Mouse (Mus musculus) induced T-regulatory cell, adult 2 months (primary cell): ENCODE measurements around the gene Tmem131l.
A peak's percentile ranks its signal among the peaks of the same experiment; 100 is the strongest.

ENCODE experiments used
- DNase-seq: peaks from one replicate; pipeline ENCODE4 v3.0.0-alpha.2; 2012; ENCODE audit warnings: low read depth

Gene Tmem131l

DNA sequence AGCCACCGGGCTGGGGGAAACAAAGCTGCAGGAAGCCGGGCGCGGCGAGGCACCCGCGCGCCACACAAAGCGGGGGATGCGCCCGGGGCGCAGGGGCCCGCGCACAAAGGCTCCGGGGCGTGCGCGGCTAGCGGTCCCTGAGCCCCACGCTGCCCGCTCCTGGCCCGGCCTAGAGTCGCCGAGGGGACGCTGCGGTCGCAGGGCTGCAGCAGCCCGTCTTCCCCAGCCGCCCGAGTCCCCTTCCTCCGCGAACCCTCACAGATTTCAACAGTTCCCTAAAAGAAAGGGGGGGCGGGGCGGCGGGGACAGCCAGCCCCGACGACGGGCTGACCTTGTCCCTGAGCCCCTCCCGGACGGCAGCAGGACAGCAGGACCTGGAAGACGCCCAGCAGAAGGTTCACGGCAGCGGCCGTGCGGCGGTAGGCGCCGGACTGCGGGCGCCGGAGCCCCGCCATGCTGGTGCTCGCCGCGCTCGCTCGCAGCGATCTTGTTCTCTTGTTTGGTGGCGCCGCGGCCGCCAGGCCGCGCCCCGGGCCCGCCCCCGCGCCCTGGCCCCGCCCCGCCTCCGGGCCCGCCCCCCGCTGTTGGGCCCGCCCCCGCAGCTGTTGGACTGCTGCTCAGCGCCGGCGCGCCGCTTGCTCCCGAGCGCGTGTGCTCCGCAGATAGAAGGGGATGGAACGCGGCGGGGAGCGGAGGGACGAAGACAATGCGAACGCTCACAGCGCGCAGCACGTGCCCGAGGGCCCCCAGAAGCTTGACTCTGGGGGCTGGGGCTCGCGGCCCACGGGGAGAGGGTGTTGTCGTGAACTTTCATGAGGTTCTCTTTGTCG is at the start of gene Tmem131l:
TSS of gene Tmem131l (minus strand) at position 530 of the 830 bp plus-strand sequence.
- peak; percentile 89 for DNase-seq

DNA sequence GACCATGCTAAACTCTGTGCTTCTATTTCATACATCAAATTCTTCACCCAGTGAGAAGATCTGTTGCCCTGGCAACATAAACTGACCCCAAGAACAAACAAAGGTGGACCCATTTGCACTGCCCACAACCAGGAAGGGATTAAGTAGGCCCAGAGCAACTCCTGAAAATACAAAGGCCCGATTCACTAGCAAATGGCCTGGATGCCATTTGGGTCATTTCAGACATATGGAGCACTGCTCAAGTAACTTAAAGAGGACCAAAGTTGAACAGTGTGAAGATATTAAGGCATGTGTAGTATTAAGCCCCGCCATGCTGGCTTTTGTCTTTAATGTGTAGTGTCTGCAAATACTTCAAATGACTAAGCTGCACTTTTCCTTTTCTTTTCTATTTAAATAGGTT is 46.9 kb upstream of the Tmem131l start:
- DNase-seq, result no peak

GRCm38 (mm10) chr3:84086337-84086736 is 46.4 kb upstream of the Tmem131l start:
- DNase-seq, result no peak

DNA sequence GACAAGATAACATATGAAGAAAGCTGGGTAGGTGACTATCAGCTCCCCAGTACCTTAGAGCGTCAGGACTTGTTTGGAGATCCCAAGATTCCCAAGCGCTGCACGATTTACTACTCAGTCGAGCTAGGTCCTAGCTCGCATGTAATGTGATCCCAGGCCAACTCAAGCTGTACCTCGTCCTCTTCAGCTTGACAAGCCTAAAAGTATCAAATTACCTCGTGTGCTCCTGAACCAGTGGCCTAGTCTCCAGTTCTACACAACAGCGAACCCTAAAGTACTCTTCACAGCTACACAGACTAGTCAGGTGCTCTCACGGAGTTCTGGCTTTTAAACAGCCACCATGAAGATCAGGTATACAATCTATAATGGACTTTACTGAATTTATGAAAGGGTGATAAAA is 45.5 kb upstream of the Tmem131l start:
- DNase-seq, result no peak

GRCm38 (mm10) chr3:84081208-84081722 is 41.3 kb upstream of the Tmem131l start:
- no peak for DNase-seq

GRCm38 (mm10) chr3:84080074-84080473 is 40.1 kb upstream of the Tmem131l start:
- DNase-seq, result no peak

GRCm38 (mm10) chr3:84077505-84077904 is 37.5 kb upstream of the Tmem131l start:
- DNase-seq, result no peak

- no peak for DNase-seq
Measured at GRCm38 (mm10) chr3:84076543-84077332, 36.8 kb upstream of the Tmem131l start.

DNA sequence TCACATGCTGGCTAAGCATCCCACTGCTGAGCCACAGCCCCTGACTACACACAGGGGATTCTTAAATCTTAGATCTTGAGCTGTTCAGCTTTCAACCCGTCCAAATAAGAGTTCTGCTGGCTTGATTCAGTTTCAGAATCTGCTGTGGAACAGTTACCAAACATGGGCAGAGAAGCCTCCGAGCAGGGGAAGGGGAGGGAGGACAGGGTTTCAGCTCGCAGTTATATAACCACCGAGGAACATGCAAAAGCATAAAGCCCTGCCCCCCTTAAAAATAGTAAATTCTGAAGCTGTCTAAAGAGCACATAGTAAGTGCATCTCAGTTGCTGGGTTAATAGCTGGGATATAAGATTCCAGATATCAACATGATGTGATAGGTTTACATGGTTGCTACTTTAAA is 35.5 kb upstream of the Tmem131l start:
- DNase-seq, result peak; percentile 34

GRCm38 (mm10) chr3:84074777-84075176 is 34.8 kb upstream of the Tmem131l start:
- no peak for DNase-seq

- DNase-seq, result peak; percentile 43
Measured at GRCm38 (mm10) chr3:84071641-84072040, 31.7 kb upstream of the Tmem131l start.

- DNase-seq, result no peak
Measured at GRCm38 (mm10) chr3:84070811-84071210, 30.8 kb upstream of the Tmem131l start.

- DNase-seq, result peak; percentile 67
Measured at GRCm38 (mm10) chr3:84068831-84069709, 29.1 kb upstream of the Tmem131l start.

- peak; percentile 51 for DNase-seq
Measured at GRCm38 (mm10) chr3:84065825-84066224, 25.9 kb upstream of the Tmem131l start.

- no peak for DNase-seq
Measured at GRCm38 (mm10) chr3:84063369-84063914, 23.5 kb upstream of the Tmem131l start.

DNA sequence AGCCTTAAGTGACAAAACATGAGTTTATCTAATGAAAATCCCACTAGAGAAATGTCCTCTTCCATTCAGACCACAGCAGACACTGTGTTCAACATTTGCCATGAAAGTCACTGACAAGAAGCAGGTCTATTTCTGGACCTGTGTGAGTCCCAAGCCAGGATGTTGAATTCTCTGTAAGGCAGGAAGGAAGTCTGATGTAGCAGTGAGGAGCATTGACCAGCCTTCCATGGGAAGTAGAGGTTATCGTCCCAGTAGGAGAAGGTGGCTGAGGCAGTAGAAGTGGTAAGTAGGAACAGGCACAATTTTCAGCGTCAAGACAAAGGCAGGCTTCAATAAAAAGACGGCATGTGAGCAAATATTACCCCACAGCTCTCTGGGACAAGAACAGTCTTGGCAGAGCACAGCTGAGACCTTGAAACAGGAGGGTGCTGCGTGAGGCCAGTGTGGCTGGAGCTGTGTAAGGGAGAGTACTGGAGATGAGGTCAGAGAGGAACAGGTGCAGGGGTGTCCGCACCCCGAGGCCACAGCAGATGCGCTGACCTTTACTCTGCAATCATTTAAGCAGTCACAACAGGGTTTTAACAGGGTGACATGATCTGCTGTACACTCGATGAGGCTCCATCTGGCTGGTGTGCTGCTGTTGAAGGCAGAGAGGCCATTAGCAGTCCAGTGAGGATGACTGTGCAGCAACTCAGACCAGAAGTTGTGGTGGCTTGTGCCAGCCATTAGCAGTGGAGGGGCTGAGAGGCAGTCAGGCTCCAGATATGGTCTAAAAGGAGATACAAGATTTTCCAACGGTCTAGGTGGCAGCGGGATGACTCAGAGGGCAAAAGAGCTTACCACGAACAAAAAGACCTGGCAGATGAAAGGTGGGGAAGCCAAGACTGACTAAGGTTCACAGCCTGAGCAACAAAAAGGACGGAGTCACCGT is 21.8 kb upstream of the Tmem131l start:
- no peak for DNase-seq

- DNase-seq, result no peak
Measured at GRCm38 (mm10) chr3:84060946-84061345, 21.0 kb upstream of the Tmem131l start.

- no peak for DNase-seq
Measured at GRCm38 (mm10) chr3:84060128-84060527, 20.2 kb upstream of the Tmem131l start.

GRCm38 (mm10) chr3:84059676-84060075 is 19.7 kb upstream of the Tmem131l start:
- no peak for DNase-seq

- no peak for DNase-seq
Measured at GRCm38 (mm10) chr3:84059261-84059660, 19.3 kb upstream of the Tmem131l start.
